Mouse (Mus musculus) heart, adult 18-20 months (tissue): Measurements from ENCODE around the gene Primpol. TPM values are rescaled to one million over a fixed set of nuclear protein-coding genes. Genes with fewer than 3 reads are reported as not detected.

Source experiments
- DNase-seq, 2 experiments: peaks; one replicate each; pipeline ENCODE4 v3.0.0; 2021 to 2022; ENCODE audit warnings: mixed read lengths in 1 of 2
- total RNA-seq, 2 experiments: library from RNA; stranded (reverse); gene quantifications; 2 replicates each; pipeline ENCODE4 v1.2.3; 2021

The Primpol gene
- total RNA-seq, 2 experiments from 2014 or later: 2.1 to 2.6 TPM

DNA sequence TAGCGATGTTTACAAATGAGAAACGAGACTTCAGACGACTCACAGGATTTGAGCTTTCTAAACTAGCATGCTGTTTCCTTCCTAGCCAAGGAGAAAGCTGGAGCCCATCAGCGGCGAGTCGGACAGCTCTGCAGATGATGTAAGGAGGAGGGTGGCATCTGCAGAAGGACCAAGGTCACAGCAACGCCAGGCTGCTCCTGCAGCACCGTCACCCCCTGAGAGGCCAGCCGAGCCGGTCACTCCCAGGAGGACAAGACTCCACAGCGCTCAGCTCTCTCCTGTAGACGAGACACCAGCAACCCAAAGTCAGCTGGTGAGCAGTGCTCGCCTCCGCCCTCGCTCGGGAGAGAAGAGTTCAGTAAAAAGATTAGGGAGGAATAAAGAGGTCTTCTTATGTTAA is 54.7 kb downstream of the Primpol start:
- DNase-seq: no peak

- DNase-seq: no peak
Observed at GRCm38 (mm10) chr8:46559428-46559827, 57.6 kb downstream of the Primpol start.

- DNase-seq: peak in 1 of 2 experiments; percentile 30
Observed at GRCm38 (mm10) chr8:46552441-46552765, 64.6 kb downstream of the Primpol start.

GRCm38 (mm10) chr8:46551615-46552440 is 65.2 kb downstream of the Primpol start, which contains the start of gene Cenpu:
TSS of gene Cenpu (plus strand) at chr8:46552028.
- peak; percentile 100 for DNase-seq

DNA sequence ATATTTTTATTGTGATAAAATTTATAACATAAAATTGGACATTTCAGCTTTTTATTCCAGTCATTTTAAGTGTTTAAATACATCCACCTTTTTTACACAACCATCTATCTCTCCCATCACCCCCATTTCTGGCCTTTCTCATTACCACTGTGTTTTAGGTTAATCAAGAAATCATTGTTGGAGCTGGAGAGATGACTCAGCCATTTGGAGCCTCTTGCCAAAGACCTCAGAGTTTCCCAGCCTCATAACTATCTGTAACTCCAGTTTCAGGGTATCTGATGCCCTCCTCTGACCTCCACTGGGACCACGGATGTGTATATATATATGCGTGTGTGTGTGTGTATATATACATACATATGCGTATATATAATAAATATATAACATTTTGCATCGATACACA is 66.0 kb downstream of the Primpol start:
- DNase-seq: no peak

DNA sequence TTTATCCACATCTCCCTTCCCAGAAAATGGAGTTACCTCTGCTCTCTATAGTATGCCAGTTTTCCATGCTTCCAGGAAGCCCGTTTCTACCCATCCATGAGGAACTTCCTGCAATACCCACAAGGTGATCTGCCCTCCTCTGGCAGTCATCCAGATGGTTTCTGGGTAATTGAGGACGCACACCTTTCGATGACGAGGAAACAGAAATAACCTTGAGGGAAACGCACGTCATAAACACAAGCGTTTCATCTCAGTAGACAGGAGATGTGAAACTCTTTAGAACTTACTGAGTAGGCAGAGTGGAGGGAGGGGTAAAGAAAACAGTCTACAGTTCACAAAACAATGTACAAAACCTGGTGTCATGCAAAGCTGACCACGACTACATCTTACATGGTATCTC is 67.0 kb downstream of the Primpol start:
- DNase-seq: no peak

GRCm38 (mm10) chr8:46547245-46547644 is 69.8 kb downstream of the Primpol start:
- peak; percentile 52 to 73 for DNase-seq

GRCm38 (mm10) chr8:46546431-46547176 is 70.4 kb downstream of the Primpol start:
- DNase-seq: peak; percentile 50 to 58

DNA sequence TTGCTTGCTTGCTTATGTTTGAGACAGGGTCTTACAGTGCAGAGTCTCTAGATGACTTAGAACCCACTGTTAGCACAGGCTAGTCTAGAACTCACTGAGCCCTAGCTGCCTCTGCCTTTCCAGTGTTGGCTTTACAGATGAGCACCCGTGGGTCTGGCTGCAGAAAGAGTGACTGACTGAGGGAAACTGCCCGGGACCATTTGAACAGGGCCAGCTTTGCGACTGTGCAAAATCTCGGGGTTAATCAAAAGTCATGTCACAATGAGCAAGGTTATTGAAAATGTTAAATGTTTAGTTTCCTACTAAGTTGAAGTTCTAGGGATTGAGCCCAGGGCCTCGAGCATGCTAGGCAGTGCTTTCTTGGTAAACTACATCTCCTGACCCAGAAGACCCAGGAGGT is 71.2 kb downstream of the Primpol start:
- no peak for DNase-seq

DNA sequence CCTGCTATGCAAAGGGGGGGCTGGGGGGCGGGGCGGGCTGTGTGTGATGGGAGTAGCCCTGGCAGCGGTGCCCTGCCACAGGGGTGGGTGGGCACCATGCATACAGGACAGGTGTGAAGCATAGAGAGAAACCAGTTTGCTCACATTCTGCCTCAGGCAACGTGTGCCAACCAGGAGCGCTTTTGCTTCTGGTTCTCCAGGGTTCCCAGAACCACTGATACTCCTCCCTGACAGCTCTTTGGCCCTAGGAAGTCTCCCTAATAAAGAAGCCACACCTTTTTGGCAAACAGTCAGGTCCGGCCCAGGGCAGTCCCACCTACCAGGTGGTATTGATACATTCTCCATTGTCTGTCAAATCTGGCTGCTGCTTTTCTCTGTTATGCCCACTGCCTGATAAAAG is 73.3 kb downstream of the Primpol start:
- no peak for DNase-seq

- DNase-seq: no peak
Observed at GRCm38 (mm10) chr8:46543191-46543590, 73.8 kb downstream of the Primpol start.

DNA sequence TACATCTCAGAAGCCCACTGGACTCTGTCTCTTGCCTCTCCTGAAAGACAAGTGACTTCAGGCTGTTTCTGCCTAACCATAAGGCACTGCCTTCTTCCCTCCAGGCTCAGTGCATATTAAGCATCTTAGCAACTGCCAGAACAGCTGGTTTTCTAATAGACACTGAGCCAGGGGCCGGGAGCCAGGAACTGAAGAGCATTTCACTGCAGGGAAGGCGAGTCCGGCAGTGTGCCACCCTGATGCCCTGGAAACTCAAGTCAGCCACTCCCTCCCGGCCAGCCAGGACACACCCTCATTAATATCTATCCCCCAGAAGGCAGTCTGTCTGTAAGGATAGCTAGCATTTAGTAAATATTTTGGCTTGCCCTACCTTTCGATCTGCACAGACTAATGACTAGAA is 77.3 kb downstream of the Primpol start:
- peak; percentile 77 to 80 for DNase-seq

GRCm38 (mm10) chr8:46533926-46534325 is 83.1 kb downstream of the Primpol start:
- no peak for DNase-seq

DNA sequence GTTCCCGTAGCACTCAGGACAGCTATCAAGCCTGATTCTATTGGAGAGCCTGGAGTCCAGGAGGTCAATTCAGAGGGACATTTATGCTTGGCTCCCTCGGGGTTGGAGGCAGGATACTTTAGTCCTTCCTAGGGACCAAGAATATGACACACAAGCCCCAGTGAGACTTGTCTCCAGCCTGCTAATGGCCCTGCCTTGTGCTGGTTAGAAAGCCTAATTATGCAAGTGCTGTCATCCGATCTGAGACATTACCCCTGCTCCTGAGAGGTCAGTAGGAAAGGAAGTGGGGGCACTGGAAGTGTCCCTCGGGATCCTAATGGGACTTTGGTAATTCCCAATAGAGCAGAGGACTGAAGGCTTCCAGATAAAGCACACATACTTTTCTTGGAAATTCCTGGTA is 86.5 kb downstream of the Primpol start:
- peak in 1 of 2 experiments; percentile 14 for DNase-seq

DNA sequence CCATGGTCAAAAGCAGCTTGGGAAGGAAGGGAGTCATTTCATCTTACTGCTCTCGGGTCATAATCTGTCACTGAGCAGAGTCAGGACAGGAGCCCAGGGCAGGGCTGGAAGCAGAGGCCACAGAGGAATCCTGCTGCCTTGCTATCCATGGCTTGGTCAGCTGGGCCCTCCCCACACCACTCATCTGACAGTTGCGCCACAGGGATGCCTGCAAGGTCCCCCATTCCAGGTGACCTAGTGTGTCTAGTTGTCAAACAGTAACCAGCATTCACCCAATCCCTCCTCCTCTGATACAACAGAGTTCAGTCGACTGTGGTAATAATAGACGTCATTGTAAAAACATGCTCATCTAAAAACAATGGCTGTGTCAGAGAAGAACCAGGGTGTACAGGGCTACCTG is 87.5 kb downstream of the Primpol start:
- no peak for DNase-seq

GRCm38 (mm10) chr8:46526821-46527220 is 90.2 kb downstream of the Primpol start:
- no peak for DNase-seq

- DNase-seq: no peak
Observed at GRCm38 (mm10) chr8:46526098-46526497, 90.9 kb downstream of the Primpol start.

Other genes with a start within 250 kb of the Primpol start
- 100 to 1,000 TPM; 940 to 953 TPM for gene Acsl1, start 146.2 kb downstream of the Primpol start, total RNA-seq
- under 1 TPM; 0.49 to 0.97 TPM for gene Cenpu, start 65.2 kb downstream of the Primpol start, total RNA-seq
- 1 to 10 TPM; 2.0 to 2.8 TPM for gene Casp3, start 79 bp upstream of the Primpol start, total RNA-seq
- gene Irf2, start 122.5 kb upstream of the Primpol start, total RNA-seq: 10 to 100 TPM; 31.2 to 40.1 TPM